ENCODE assay signal across 8 mouse cellular contexts in genomic region chr2:32647366-32647765, GRCm38 (mm10). TPM values are rescaled to one million over a fixed set of nuclear protein-coding genes. Genes with fewer than 3 reads are reported as not detected.
DNase-seq lines count a peak whose midpoint lies in the region; ATAC-seq and TF ChIP-seq lines count a peak whose summit lies in the region.

No protein-coding gene starts in this region.

- no peaks in the 10 kb centered on the region for H3K9me3 ChIP-seq in kidney, embryonic 15.5 days (replicated peaks)
- H3K9me3 ChIP-seq in hindbrain, embryonic 12.5 days (replicated peaks): no peaks in the 10 kb centered on the region
- H3K9me3 ChIP-seq in lung, postnatal 0 days (ENCODE audit: low read length): no peaks in the 10 kb centered on the region

- 80% methylated on average over 7 of the region's 7 CpGs for WGBS in kidney, embryonic 15.5 days
- 89% methylated on average over 7 of the region's 7 CpGs for WGBS in hindbrain, embryonic 12.5 days
- WGBS in lung, postnatal 0 days: 61% methylated on average over 7 of the region's 7 CpGs

- no peak for ATAC-seq in kidney, embryonic 15.5 days (replicated peaks; ENCODE audit: low FRiP score)
- ATAC-seq in hindbrain, embryonic 12.5 days (ENCODE audit: low FRiP score): no peak
- ATAC-seq in lung, postnatal 0 days: peak; percentile 2; the same call in 1 of the 2 replicates

- no peak for DNase-seq in kidney, postnatal 25 days
- DNase-seq in lung, postnatal 0 days (ENCODE audit: low spot score): peak; percentile 50
- no peak for DNase-seq in ovary, postnatal 10 days (ENCODE audit: low spot score)
- no peak for DNase-seq in ovary, postnatal 14 days (ENCODE audit: low spot score)
- DNase-seq in Muller cell, postnatal 12 days (ENCODE audit: inconsistent ontology term): no peak

- no peaks in the 10 kb centered on the region for H3K36me3 ChIP-seq in kidney, embryonic 15.5 days
- H3K36me3 ChIP-seq in hindbrain, embryonic 12.5 days: no peaks in the 10 kb centered on the region
- no peaks in the 10 kb centered on the region for H3K36me3 ChIP-seq in lung, postnatal 0 days (ENCODE audit: insufficient read depth, low read length)

- no peak for TF ChIP-seq CTCF in cortical plate, adult 2 months (IDR thresholded peaks at IDR 0.05; ENCODE audit: extremely low read depth, insufficient read depth, low read length)
- TF ChIP-seq CTCF in lung, postnatal 0 days (IDR thresholded peaks at IDR 0.05): no peak

- H3K4me2 ChIP-seq in kidney, embryonic 15.5 days: peak overlapping the region; percentile 48
- no peak overlapping the region for H3K4me2 ChIP-seq in hindbrain, embryonic 12.5 days (replicated peaks)
- H3K4me2 ChIP-seq in lung, postnatal 0 days (replicated peaks; ENCODE audit: low read depth, low read length): peak overlapping the region; percentile 53

- H3K27me3 ChIP-seq in kidney, embryonic 15.5 days: no peaks in the 10 kb centered on the region
- H3K27me3 ChIP-seq in hindbrain, embryonic 12.5 days: no peaks in the 10 kb centered on the region
- H3K27me3 ChIP-seq in lung, postnatal 0 days (replicated peaks; ENCODE audit: insufficient read depth, low read length): no peaks in the 10 kb centered on the region

- no peak for TF ChIP-seq POLR2A in cortical plate, adult 2 months (IDR thresholded peaks at IDR 0.05; ENCODE audit: extremely low read depth, insufficient read depth, low read length)

- peak overlapping the region; percentile 45 for H3K4me3 ChIP-seq in kidney, embryonic 15.5 days (replicated peaks)
- peak overlapping the region; percentile 24 for H3K4me3 ChIP-seq in cortical plate, adult 2 months (ENCODE audit: insufficient read depth, low read length)
- peak overlapping the region; percentile 8; the same call in 1 of the 2 replicates for H3K4me3 ChIP-seq in hindbrain, embryonic 12.5 days
- peak overlapping the region; percentile 51 for H3K4me3 ChIP-seq in lung, postnatal 0 days (ENCODE audit: low read depth, low read length)

- H3K4me1 ChIP-seq in kidney, embryonic 15.5 days: peaks cover 46% of the 10 kb centered on the region
- H3K4me1 ChIP-seq in cortical plate, adult 2 months (ENCODE audit: control insufficient read depth, insufficient read depth, low read length): no peaks in the 10 kb centered on the region
- H3K4me1 ChIP-seq in hindbrain, embryonic 12.5 days: peaks cover 14% of the 10 kb centered on the region
- H3K4me1 ChIP-seq in lung, postnatal 0 days (ENCODE audit: insufficient read depth, low read depth, low read length): peaks cover 10% of the 10 kb centered on the region; the same call in 1 of the 2 replicates

- H3K9ac ChIP-seq in kidney, embryonic 15.5 days: 0 out of 2 replicates have a peak overlapping the region, but pooled peaks have one; percentile 39
- H3K9ac ChIP-seq in hindbrain, embryonic 12.5 days: no peak overlapping the region
- H3K9ac ChIP-seq in lung, postnatal 0 days (replicated peaks; ENCODE audit: low read depth): peak overlapping the region; percentile 81

- 0 out of 2 replicates have a peak overlapping the region, but pooled peaks have one; percentile 78 for H3K27ac ChIP-seq in kidney, embryonic 15.5 days
- peak overlapping the region; percentile 94 for H3K27ac ChIP-seq in cortical plate, adult 2 months (ENCODE audit: insufficient read depth, low read length)
- no peak overlapping the region for H3K27ac ChIP-seq in hindbrain, embryonic 12.5 days
- H3K27ac ChIP-seq in lung, postnatal 0 days (ENCODE audit: low read length): peak overlapping the region; percentile 91

- TF ChIP-seq EP300 in lung, postnatal 0 days (IDR thresholded peaks at IDR 0.05): no peak

RNA-seq across cellular contexts. Expression of gene Eng, which starts 1.0 kb away (rescaled TPM):
- polyA plus RNA-seq in kidney, embryonic 15.5 days (2015; fragmentation: Nextera tagmentation; extraction: Ambion mirVana): 71.9 and 82.1 TPM in 2 replicates
- polyA plus RNA-seq in cortical plate, adult 2 months (2012; rRNA removed): 35.1 and 39.0 TPM in 2 replicates
- polyA plus RNA-seq in hindbrain, embryonic 12.5 days (2016; fragmentation: Nextera tagmentation; extraction: Ambion mirVana): 31.6 and 32.1 TPM in 2 replicates
- polyA plus RNA-seq in lung, postnatal 0 days (2015; fragmentation: Nextera tagmentation; extraction: Ambion mirVana): 118 and 130 TPM in 2 replicates

RNA-seq across cellular contexts. Expression of gene Ak1, which starts 25.8 kb away (rescaled TPM):
- 32.6 and 34.4 TPM in 2 replicates for polyA plus RNA-seq in kidney, embryonic 15.5 days (2015; fragmentation: Nextera tagmentation; extraction: Ambion mirVana)
- 118 and 127 TPM in 2 replicates for polyA plus RNA-seq in cortical plate, adult 2 months (2012; rRNA removed)
- 40.4 and 43.2 TPM in 2 replicates for polyA plus RNA-seq in hindbrain, embryonic 12.5 days (2016; fragmentation: Nextera tagmentation; extraction: Ambion mirVana)
- polyA plus RNA-seq in lung, postnatal 0 days (2015; fragmentation: Nextera tagmentation; extraction: Ambion mirVana): 31.7 and 36.3 TPM in 2 replicates

RNA-seq across cellular contexts. Expression of gene St6galnac6, which starts 47.9 kb away (rescaled TPM):
- polyA plus RNA-seq in kidney, embryonic 15.5 days (2015; fragmentation: Nextera tagmentation; extraction: Ambion mirVana): 17.0 and 17.6 TPM in 2 replicates
- 101 and 110 TPM in 2 replicates for polyA plus RNA-seq in cortical plate, adult 2 months (2012; rRNA removed)
- 13.5 and 14.3 TPM in 2 replicates for polyA plus RNA-seq in hindbrain, embryonic 12.5 days (2016; fragmentation: Nextera tagmentation; extraction: Ambion mirVana)
- 13.4 and 14.4 TPM in 2 replicates for polyA plus RNA-seq in lung, postnatal 0 days (2015; fragmentation: Nextera tagmentation; extraction: Ambion mirVana)

RNA-seq across cellular contexts. Expression of gene Fpgs, which starts 56.6 kb away (rescaled TPM):
- 33.7 and 40.3 TPM in 2 replicates for polyA plus RNA-seq in kidney, embryonic 15.5 days (2015; fragmentation: Nextera tagmentation; extraction: Ambion mirVana)
- polyA plus RNA-seq in cortical plate, adult 2 months (2012; rRNA removed): 16.4 and 17.7 TPM in 2 replicates
- polyA plus RNA-seq in hindbrain, embryonic 12.5 days (2016; fragmentation: Nextera tagmentation; extraction: Ambion mirVana): 19.5 and 20.1 TPM in 2 replicates
- polyA plus RNA-seq in lung, postnatal 0 days (2015; fragmentation: Nextera tagmentation; extraction: Ambion mirVana): 12.6 and 15.6 TPM in 2 replicates
